Mouse (Mus musculus) lung, postnatal 0 days (tissue): ENCODE results near the gene Prame. TPM values are rescaled to one million over a fixed set of nuclear protein-coding genes. Genes with fewer than 3 reads are reported as not detected.
"Not testable (repeated sequence)": the region's sequence is repeated elsewhere in the genome, so short reads cannot be mapped to it uniquely, and the experiment has no call there.

Experiments
- ATAC-seq: fragments of 200-750 bp; cut with Nextera tagmentation; 2 replicates; pipeline ENCODE4 v1.8.0; 2017; ENCODE audit warnings: moderate library complexity
- DNase-seq: peaks from one replicate; pipeline ENCODE4 v3.0.0-alpha.2; 2016; ENCODE audit warnings: low spot score
- H3K27ac ChIP-seq: fragments of 300-500 bp; sonication (generic); 2 replicates; pipeline ENCODE4 v1.5.1; 2014; ENCODE audit warnings: antibody characterized with exemption, mild to moderate bottlenecking, low read length, mixed read lengths
- H3K27me3 ChIP-seq: fragments of 300-500 bp; sonication (generic); replicated peaks from 2 replicates; pipeline ENCODE4 v1.6.1; 2014; ENCODE audit warnings: low read length, mixed read lengths; ENCODE audit not compliant: insufficient read depth
- H3K36me3 ChIP-seq: fragments of 300-500 bp; sonication (generic); 2 replicates; pipeline ENCODE4 v1.6.1; 2014; ENCODE audit warnings: low read length, mixed read lengths; ENCODE audit not compliant: insufficient read depth
- H3K4me1 ChIP-seq: fragments of 300-500 bp; sonication (generic); 2 replicates; pipeline ENCODE4 v1.6.1; 2014; ENCODE audit warnings: antibody characterized with exemption, low read depth, low read length, mixed read lengths; ENCODE audit not compliant: insufficient read depth
- H3K4me2 ChIP-seq: fragments of 300-500 bp; sonication (generic); replicated peaks from 2 replicates; pipeline ENCODE4 v1.6.1; 2014; ENCODE audit warnings: low read depth, mild to moderate bottlenecking, low read length, moderate library complexity, mixed read lengths
- H3K4me3 ChIP-seq: fragments of 300-500 bp; sonication (generic); 2 replicates; pipeline ENCODE4 v1.5.1; 2014; ENCODE audit warnings: low read depth, low read length
- H3K9ac ChIP-seq: fragments of 300-500 bp; sonication (generic); replicated peaks from 2 replicates; pipeline ENCODE4 v1.6.1; 2014; ENCODE audit warnings: low read depth, mild to moderate bottlenecking
- H3K9me3 ChIP-seq: fragments of 300-500 bp; sonication (generic); 2 replicates; pipeline ENCODE4 v1.6.1; 2016; ENCODE audit warnings: low read length, mixed read lengths
- CTCF ChIP-seq: IDR thresholded peaks from 2 replicates; pipeline ENCODE4 v1.5.1; 2016; ENCODE audit warnings: antibody characterized with exemption, mild to moderate bottlenecking
- EP300 ChIP-seq: IDR thresholded peaks from 2 replicates; pipeline ENCODE4 v1.6.1; 2016; ENCODE audit warnings: antibody characterized with exemption, mild to moderate bottlenecking, control low read depth
- WGBS: fragments of 180-500 bp; shearing (Covaris S2); extraction: QIAGEN DNeasy Blood & Tissue Kit; methylation state at CpG from one replicate; pipeline ENCODE4 v1.1.7; 2014; 5-methylcytosine and 5-hydroxymethylcytosine counted together
- polyA plus RNA-seq: library from polyadenylated mRNA; unstranded; fragments of >200 nt; fragmentation: Nextera tagmentation; extraction: Ambion mirVana; gene quantifications from 2 replicates; pipeline ENCODE4 v1.2.1, GENCODE M21; 2015

The Prame gene
- not detected in 2 replicates for polyA plus RNA-seq

GRCm38 (mm10) chrX:135627605-135628004 lies at the start of gene Prame:
Gene Prame, minus strand, starts transcription at chrX:135627705.
- H3K27ac ChIP-seq: no peak within 1 kb of the TSS
- no peak for TF ChIP-seq CTCF
- no peak for TF ChIP-seq EP300
- no peaks in the 10 kb centered on the region for H3K4me1 ChIP-seq
- H3K27me3 ChIP-seq: no peaks in the 10 kb centered on the region
- H3K9me3 ChIP-seq: no peaks in the 10 kb centered on the region
- DNase-seq (no peak), ATAC-seq (no peak)
- WGBS: 89% methylated on average over 11 of the region's 11 CpGs
- no peak within 1 kb of the TSS for H3K9ac ChIP-seq
- no peak within 1 kb of the TSS for H3K4me2 ChIP-seq
- H3K36me3 ChIP-seq: no peaks in the 10 kb centered on the region
- no peak within 1 kb of the TSS for H3K4me3 ChIP-seq

DNA sequence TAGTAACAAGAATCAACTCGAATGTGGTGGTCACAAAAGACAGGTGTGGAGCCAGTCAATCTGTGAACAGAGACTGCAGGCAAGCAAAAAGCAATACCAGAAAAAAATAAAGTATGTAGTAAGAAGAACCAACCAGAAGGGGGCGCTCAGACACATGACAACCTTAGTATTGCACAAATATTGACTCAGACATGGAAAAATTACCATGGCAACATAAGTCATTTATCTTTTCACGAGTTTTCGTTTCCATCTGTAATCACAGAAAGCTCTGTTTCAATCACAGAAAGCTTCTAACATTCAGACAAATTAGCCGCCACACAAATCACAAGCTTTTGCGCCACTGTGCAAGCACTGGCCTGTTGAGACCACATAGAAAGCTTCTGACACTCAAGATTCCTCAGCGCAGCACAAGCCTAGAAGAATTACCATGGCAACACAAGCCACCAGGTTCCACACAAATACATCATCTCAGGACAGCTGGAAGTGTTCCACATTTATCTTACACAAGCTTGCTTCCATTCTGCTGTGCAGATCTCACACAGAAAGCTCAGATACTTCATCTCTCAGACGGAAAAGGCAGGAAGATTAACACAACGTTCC lies 24.8 kb upstream of the Prame start:
- H3K27me3 ChIP-seq: no peaks in the 10 kb centered on the region
- ATAC-seq (no peak), DNase-seq (peak; percentile 46)
- peak; percentile 58 for TF ChIP-seq CTCF
- no peak for TF ChIP-seq EP300
- no peak overlapping the region for H3K27ac ChIP-seq
- no peak overlapping the region for H3K4me3 ChIP-seq
- H3K36me3 ChIP-seq: no peaks in the 10 kb centered on the region
- no peak overlapping the region for H3K4me2 ChIP-seq
- WGBS: 24% methylated on average over 9 of the region's 9 CpGs
- H3K9me3 ChIP-seq: no peaks in the 10 kb centered on the region
- H3K4me1 ChIP-seq: no peaks in the 10 kb centered on the region
- H3K9ac ChIP-seq: no peak overlapping the region

- peak; percentile 46 for DNase-seq
- not testable (repeated sequence) for H3K9ac ChIP-seq, ATAC-seq, H3K36me3 ChIP-seq, H3K4me2 ChIP-seq, H3K4me1 ChIP-seq, H3K27ac ChIP-seq, H3K27me3 ChIP-seq, H3K4me3 ChIP-seq, H3K9me3 ChIP-seq
- WGBS: 58% methylated on average over 3 of the region's 3 CpGs
- peak; percentile 59 for TF ChIP-seq CTCF
Observed at GRCm38 (mm10) chrX:135601298-135602029, 26.0 kb downstream of the Prame start.

DNA sequence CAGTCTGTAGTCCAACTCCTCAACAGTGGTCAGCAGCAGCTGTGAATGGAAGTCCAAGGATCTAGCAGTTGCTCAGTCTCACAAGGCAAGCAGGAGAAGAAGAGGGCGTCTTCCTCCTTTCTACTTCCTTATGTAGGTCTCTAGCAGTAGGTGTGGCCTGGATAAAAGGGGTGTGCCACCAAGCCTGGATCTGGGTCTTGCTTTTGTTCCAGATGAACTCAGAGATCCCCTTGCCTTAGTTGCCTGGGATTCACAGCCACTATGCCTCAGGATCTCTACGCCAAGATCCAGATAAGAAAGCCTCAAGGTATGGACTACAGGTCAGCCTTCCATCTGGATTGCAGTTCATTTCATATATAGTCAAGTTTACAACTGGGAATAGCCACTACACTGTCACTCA lies 28.8 kb downstream of the Prame start, which contains the start of gene Nxf7:
Nxf7 (minus strand) TSS at position 101 of the 400 bp plus-strand sequence.
- TF ChIP-seq EP300 (no peak), CTCF (no peak)
- WGBS: 86% methylated on average over 2 of the region's 2 CpGs
- Histone ChIP-seq H3K27ac (no peak within 1 kb of the TSS), H3K4me1 (no peaks in the 10 kb centered on the region), H3K9me3 (no peaks in the 10 kb centered on the region), H3K27me3 (no peaks in the 10 kb centered on the region), H3K4me3 (no peak within 1 kb of the TSS), H3K36me3 (no peaks in the 10 kb centered on the region), H3K9ac (no peak within 1 kb of the TSS), H3K4me2 (no peak within 1 kb of the TSS)
- DNase-seq (no peak), ATAC-seq (no peak)

- no peak for DNase-seq
- ATAC-seq: no peak
- no peaks in the 10 kb centered on the region for H3K27me3 ChIP-seq
- H3K27ac ChIP-seq: no peak overlapping the region
- no peaks in the 10 kb centered on the region for H3K4me1 ChIP-seq
- TF ChIP-seq EP300 (no peak), CTCF (no peak)
- H3K9me3 ChIP-seq: no peaks in the 10 kb centered on the region
- H3K36me3 ChIP-seq: no peaks in the 10 kb centered on the region
- H3K9ac ChIP-seq: no peak overlapping the region
- 70% methylated on average over 13 of the region's 13 CpGs for WGBS
- H3K4me3 ChIP-seq: no peak overlapping the region
- H3K4me2 ChIP-seq: no peak overlapping the region
Observed at GRCm38 (mm10) chrX:135598096-135598495, 29.4 kb downstream of the Prame start.

- H3K27me3 ChIP-seq: no peaks in the 10 kb centered on the region
- ATAC-seq (no peak), DNase-seq (no peak)
- no peaks in the 10 kb centered on the region for H3K9me3 ChIP-seq
- no peak for TF ChIP-seq CTCF
- no peak for TF ChIP-seq EP300
- no peak overlapping the region for H3K27ac ChIP-seq
- H3K4me3 ChIP-seq: no peak overlapping the region
- no peak overlapping the region for H3K4me2 ChIP-seq
- H3K4me1 ChIP-seq: no peaks in the 10 kb centered on the region
- 88% methylated on average over 1 of the region's 1 CpGs for WGBS
- no peaks in the 10 kb centered on the region for H3K36me3 ChIP-seq
- H3K9ac ChIP-seq: no peak overlapping the region
Observed at GRCm38 (mm10) chrX:135576412-135576811, 51.1 kb downstream of the Prame start.

DNA sequence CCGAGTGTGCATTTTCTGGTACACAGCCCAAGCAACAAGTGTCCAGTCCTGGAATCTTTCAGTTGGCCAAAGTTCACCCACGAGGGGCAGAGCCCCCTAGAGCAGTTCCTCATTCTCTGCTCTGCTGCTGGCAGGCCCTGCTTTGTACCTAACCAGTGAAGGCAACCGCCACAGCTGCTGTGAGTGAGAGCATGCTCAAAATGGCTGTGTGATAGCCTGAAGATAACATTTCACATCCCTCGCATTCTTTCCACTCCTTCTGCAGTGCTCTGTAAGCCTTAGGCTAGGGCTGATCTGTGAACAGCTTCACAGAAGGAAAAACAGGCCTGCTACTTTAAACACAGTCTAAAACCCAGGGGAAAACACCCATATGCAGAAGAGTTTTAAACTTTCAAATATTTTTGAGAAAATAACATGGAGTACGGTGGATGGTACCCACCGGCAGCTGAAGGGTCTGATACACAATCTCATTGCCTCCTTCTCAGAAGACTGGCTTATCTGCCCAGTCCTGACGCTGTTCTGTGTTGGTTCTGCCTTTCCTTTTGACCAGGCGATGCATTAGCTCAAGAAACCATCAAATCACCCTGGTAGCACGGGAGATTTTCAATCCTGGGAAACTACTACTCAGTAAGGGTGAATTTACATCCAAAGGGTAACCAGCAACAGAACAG lies 52.4 kb downstream of the Prame start:
- 48% methylated on average over 9 of the region's 9 CpGs for WGBS
- H3K4me2 ChIP-seq, H3K36me3 ChIP-seq, H3K9ac ChIP-seq, H3K4me3 ChIP-seq, H3K27ac ChIP-seq, ATAC-seq, H3K27me3 ChIP-seq, H3K4me1 ChIP-seq, H3K9me3 ChIP-seq, DNase-seq: not testable (repeated sequence)

DNA sequence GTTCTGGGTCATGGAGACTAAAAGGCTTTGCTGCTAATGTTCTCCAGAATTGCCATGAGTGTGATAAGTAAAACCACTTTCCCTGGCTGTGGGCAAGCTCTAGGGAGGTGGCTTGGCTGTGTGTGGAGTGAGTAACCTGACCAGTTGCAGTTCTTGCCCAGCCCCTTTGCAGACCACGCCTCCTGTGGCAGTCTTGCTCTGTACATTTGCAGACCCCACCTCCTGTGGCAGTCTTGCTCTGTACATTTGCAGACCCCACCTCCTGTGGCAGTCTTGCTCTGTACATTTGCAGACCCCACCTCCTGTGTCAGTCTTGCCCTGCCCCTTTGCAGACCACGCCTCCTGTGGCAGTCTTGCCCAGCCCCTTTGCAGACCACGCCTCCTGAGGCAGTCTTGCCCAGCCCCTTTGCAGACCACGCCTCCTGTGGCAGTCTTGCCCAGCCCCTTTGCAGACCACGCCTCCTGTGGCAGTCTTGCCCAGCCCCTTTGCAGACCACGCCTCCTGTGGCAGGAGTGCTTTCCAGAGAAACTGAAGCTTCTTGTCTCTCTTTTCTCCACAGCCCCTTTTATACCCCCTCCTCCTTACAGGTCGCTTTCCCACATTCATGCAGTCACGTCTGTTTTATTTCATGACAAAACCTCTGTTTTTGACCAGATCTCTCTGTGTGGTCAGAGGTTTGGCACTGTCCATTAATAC lies 53.1 kb downstream of the Prame start:
- H3K4me1 ChIP-seq, H3K27ac ChIP-seq, H3K9me3 ChIP-seq, H3K9ac ChIP-seq, H3K27me3 ChIP-seq, H3K4me3 ChIP-seq, H3K36me3 ChIP-seq, H3K4me2 ChIP-seq: not testable (repeated sequence)
- WGBS: 16% methylated on average over 8 of the region's 8 CpGs
- peak; percentile 25; the same call in 1 of the 2 replicates for ATAC-seq
- peak; percentile 13 for DNase-seq
